Mouse (Mus musculus): ENCODE results near the gene Zmynd19.

DNA sequence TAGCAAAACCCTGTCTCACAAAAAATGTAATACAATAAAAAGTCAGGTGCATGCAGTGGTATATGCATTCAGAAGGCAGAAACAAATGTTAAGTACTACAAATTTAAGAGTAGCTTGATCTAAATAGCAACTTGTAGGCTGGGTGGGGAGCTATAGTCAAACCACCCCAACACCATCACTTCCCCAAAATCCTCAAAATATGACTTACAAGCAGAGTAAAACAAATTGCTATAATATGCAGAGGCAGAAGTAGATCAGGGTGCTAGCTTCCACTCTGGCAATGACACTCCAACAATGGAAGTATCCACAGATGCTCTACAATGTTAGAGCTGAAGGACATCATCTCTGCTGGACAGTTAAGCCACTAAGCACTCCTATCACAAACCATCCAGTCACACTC is 37.0 kb upstream of the Zmynd19 start:
- TF ChIP-seq CTCF (conservative IDR thresholded peaks at IDR 0.05; ENCODE audit: insufficient read depth, insufficient read length, low read depth, low read length) (no peak), POLR2A (IDR thresholded peaks at IDR 0.05; ENCODE audit: low read depth, low read length) (no peak)
